Mouse (Mus musculus) bone marrow, adult 2 months (tissue): Measurements from ENCODE around the gene Sycp1.

Experiments
- CTCF ChIP-seq: fragments of 200-500 bp; IDR thresholded peaks from 2 replicates; pipeline ENCODE4 v1.5.1; 2011; ENCODE audit warnings: low read length, control low read depth; ENCODE audit not compliant: control insufficient read depth, insufficient read depth
- POLR2A ChIP-seq: fragments of 200-500 bp; IDR thresholded peaks from 2 replicates; pipeline ENCODE4 v1.6.1; 2011; ENCODE audit warnings: low read depth, mild to moderate bottlenecking, control low read depth, low read length, borderline replicate concordance; ENCODE audit not compliant: control insufficient read depth

- no peak for TF ChIP-seq POLR2A
- TF ChIP-seq CTCF: no peak
These were observed 93.5 kb downstream of the Sycp1 start for GRCm38 (mm10) chr3:102842386-102842785.
